Mouse (Mus musculus) G1E (cell line): Measurements from ENCODE around the gene Vsir. TPM values are rescaled to one million over a fixed set of nuclear protein-coding genes. Genes with fewer than 3 reads are reported as not detected.

Experiments
- ATAC-seq: 2 replicates; pipeline ENCODE4 v1.8.0; 2016; ENCODE audit warnings: mild to moderate bottlenecking; ENCODE audit not compliant: insufficient number of reproducible peaks, poor library complexity, low FRiP score, severe bottlenecking; ENCODE audit errors: extremely low read depth
- DNase-seq: peaks from one replicate; pipeline ENCODE4 v3.0.0; 2012; ENCODE audit warnings: low spot score
- H3K27me3 ChIP-seq: 2 replicates; pipeline ENCODE4 v1.6.1; 2012; ENCODE audit warnings: mild to moderate bottlenecking, low read length, inconsistent platforms; ENCODE audit not compliant: insufficient read depth
- H3K36me3 ChIP-seq: replicated peaks from 2 replicates; pipeline ENCODE3; 2012; ENCODE audit warnings: mild to moderate bottlenecking, inconsistent platforms
- H3K4me1 ChIP-seq: 2 replicates; pipeline ENCODE4 v1.6.1; 2012; ENCODE audit warnings: low read depth, low read length, inconsistent platforms, mixed read lengths; ENCODE audit not compliant: insufficient read depth
- H3K4me3 ChIP-seq: 2 replicates; pipeline ENCODE4 v1.5.1; 2012; ENCODE audit warnings: low read depth, mild to moderate bottlenecking, inconsistent platforms, low read length, moderate library complexity, mixed read lengths
- H3K9me3 ChIP-seq: replicated peaks from 2 replicates; pipeline ENCODE4 v1.6.1; 2012; ENCODE audit warnings: inconsistent platforms
- CTCF ChIP-seq: IDR thresholded peaks from 2 replicates; pipeline ENCODE4 v1.5.1; 2012; ENCODE audit warnings: low read depth, low read length, inconsistent platforms, mixed read lengths
- GATA1 ChIP-seq: IDR thresholded peaks from 2 replicates; pipeline ENCODE4 v1.6.1; 2012; ENCODE audit warnings: borderline replicate concordance, low read length, inconsistent platforms, mixed read lengths
- GATA2 ChIP-seq: IDR thresholded peaks from 2 replicates; pipeline ENCODE4 v1.6.1; 2012; ENCODE audit warnings: low read depth, low read length, inconsistent platforms, borderline replicate concordance
- POLR2AphosphoS5 ChIP-seq: IDR thresholded peaks from 2 replicates; pipeline ENCODE4 v1.6.1; 2012; ENCODE audit warnings: low read depth, low read length, inconsistent platforms; ENCODE audit not compliant: insufficient replicate concordance
- TAL1 ChIP-seq: conservative IDR thresholded peaks from 2 replicates; pipeline ENCODE4 v1.6.1; 2012; ENCODE audit warnings: low read depth, low read length, inconsistent platforms, mixed read lengths
- polyA plus RNA-seq: library from polyadenylated mRNA; stranded (reverse); fragments of >175 nt; gene quantifications from 2 replicates; pipeline ENCODE4 v1.2.3, GENCODE M21; 2012
- total RNA-seq, 2 experiments: library from RNA; stranded (forward) in 1 of 2; stranded (reverse) in 1 of 2; fragments of 200-1000 nt in 1 of 2; fragments of >200 nt in 1 of 2; fragmentation: Nextera tagmentation in 1 of 2; gene quantifications; 2 replicates each; pipeline ENCODE4 v1.2.3; 2014 to 2017

Vsir gene
- total and polyA plus RNA-seq, 3 experiments: 0.02 to 3.9 (median 0.11) TPM

DNA sequence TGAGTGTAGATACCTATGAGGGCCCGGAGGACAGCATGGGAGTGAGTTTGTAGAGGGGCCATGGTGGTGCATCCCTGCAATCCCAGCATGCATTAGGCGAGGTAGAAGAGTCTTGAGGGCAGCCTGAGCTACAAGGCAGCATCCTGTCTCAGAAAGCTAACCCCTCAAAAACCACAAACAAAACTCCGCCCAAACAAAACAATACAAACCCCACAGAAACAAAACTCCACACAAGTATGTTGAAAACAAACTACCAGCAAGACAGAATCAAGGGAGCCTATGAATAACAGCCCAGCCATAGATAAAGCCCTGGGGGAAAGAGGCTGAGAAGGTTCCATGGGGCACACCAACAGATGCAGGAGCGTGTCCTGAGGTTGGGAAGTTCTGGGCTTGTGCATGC is 595 bp upstream of the Vsir start:
- no peak overlapping the region for H3K4me3 ChIP-seq
- ATAC-seq (no peak), DNase-seq (no peak)
- H3K27me3 ChIP-seq: no peaks in the 10 kb centered on the region
- no peak for TF ChIP-seq TAL1
- TF ChIP-seq GATA1: no peak
- TF ChIP-seq CTCF: no peak
- no peak for TF ChIP-seq GATA2
- TF ChIP-seq POLR2AphosphoS5: no peak
- no peaks in the 10 kb centered on the region for H3K9me3 ChIP-seq
- peaks cover 19% of the 10 kb centered on the region for H3K4me1 ChIP-seq
- no peaks in the 10 kb centered on the region for H3K36me3 ChIP-seq

DNA sequence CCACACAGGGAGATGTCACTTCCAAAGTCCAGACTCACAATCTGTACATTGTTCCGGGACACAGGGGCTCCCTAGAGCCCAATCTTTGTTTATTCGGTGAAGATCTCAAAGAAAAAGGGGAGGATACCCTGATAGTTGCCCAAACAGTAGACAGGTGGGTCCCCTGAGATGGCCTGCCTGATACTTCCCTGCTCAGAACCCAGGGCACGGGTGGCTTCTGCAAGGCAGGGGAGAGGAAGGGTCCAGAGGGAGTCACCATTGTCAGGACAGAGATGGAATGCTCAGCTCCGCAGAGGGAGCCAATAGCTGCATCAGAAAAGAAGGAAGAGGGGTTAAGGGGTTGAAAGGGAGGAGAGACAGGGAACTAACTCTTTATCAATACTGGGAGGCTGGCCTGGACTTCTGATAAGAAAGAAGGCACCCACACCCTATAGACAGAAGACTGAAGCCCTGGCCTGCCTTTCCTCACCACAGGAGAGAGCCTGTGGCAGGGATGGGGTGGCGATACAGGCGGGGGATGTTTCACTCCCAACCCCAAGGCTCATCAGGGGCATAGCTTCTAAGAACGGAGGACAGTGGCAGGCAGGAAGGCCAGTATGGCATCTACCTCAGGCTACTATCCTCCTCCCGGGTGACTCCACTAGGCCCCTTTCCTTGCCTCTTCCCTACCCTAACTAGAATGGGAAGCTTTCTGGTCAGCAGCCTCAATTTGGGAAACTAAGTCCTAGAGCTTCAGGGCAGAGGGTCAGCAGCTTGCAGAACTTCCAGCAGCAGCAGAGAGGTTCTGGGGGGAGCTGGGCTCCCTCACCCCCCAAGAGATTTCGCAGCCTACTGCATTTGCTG is 1.3 kb downstream of the Vsir start:
- Histone ChIP-seq H3K4me3 (no peak overlapping the region), H3K27me3 (no peaks in the 10 kb centered on the region), H3K36me3 (no peaks in the 10 kb centered on the region), H3K4me1 (peaks cover 19% of the 10 kb centered on the region), H3K9me3 (no peaks in the 10 kb centered on the region)
- no peak for DNase-seq
- ATAC-seq: peak; percentile 22; the same call in 1 of the 2 replicates
- no peak for TF ChIP-seq CTCF
- no peak for TF ChIP-seq POLR2AphosphoS5
- TF ChIP-seq GATA1: no peak
- TF ChIP-seq GATA2: no peak
- TF ChIP-seq TAL1: no peak

DNA sequence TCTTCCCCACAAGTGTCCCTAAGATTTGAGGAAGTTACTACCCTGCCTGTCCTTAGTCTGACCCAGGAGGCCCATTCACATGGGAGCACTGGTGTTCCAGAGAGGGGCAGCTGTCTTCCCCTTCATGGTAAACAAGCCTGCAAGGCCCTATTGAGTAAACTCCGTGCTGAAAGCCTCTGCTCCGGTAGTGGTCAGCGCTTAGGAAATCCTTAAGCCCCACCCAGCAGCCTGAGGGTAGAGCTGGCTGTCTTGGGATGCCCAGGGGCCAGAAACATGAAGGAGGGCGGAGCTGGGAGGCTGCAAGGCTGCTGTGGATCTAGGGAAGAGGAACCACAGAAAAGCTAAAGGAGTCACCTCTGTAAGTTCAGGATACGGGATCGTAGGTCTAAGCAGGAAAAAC is 2.4 kb downstream of the Vsir start:
- ATAC-seq (no peak), DNase-seq (no peak)
- no peaks in the 10 kb centered on the region for H3K27me3 ChIP-seq
- peaks cover 19% of the 10 kb centered on the region for H3K4me1 ChIP-seq
- H3K4me3 ChIP-seq: no peak overlapping the region
- no peaks in the 10 kb centered on the region for H3K9me3 ChIP-seq
- H3K36me3 ChIP-seq: no peaks in the 10 kb centered on the region
- no peak for TF ChIP-seq CTCF
- no peak for TF ChIP-seq POLR2AphosphoS5
- no peak for TF ChIP-seq GATA1
- TF ChIP-seq GATA2: no peak
- TF ChIP-seq TAL1: no peak

DNA sequence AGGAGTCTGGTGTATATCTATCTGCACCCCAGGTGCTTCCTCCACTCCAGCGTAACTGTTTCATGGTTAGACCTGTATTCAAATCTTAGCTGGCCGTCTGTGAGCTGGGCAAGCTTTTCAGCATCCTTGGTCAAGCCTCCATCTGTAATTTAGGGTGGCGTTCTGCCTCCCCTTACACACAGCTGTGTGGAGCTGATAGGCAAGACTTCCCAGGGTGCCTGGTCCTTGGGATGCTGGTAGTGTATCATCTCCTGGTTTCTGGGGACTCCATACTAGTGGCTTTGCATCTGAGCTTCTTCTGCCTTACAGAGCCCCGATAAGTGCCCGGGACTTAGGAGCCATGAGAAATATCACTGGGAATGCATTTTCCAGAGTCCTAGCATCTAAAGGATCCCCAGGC is 3.0 kb downstream of the Vsir start:
- no peaks in the 10 kb centered on the region for H3K36me3 ChIP-seq
- H3K4me3 ChIP-seq: no peak overlapping the region
- no peak for DNase-seq
- peaks cover 19% of the 10 kb centered on the region for H3K4me1 ChIP-seq
- no peak for ATAC-seq
- no peaks in the 10 kb centered on the region for H3K9me3 ChIP-seq
- TF ChIP-seq POLR2AphosphoS5 (no peak), TAL1 (no peak), GATA2 (no peak), CTCF (no peak)
- no peaks in the 10 kb centered on the region for H3K27me3 ChIP-seq

DNA sequence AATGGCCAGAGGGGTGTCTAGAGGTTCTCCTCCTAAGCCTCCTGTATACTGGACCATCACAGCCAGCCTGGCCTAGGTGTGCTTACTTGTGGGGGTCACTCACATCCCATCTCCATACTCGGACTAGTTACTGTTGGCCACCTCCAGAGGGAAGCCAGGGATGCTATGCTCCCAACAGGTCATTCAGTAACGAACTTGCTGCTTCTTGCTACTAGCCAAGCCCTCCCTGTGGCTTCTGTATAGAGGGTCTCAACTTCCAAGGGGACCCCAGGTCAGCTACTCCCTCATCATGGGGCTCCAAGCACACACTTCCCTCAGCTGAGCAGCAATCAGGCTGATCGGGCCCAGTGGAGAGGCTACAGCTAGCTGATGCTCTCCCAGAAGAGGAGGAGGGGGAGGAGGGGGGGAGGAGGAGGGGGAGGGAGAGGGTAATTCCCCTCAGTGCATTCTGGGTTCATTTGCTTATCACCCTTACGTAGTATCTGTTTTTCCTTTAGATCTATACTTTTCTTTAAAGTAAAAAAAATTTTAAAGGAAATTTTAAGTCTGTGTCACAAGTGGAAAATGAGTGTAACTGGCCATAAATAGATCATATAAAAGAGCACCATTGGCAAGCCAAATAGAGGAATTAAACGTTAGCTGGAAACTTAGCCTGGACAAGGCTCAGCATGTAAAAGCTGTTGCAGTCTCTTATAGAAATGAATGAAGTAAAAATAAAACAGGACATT is 3.6 kb downstream of the Vsir start:
- no peak for DNase-seq
- Histone ChIP-seq H3K36me3 (no peaks in the 10 kb centered on the region), H3K9me3 (no peaks in the 10 kb centered on the region), H3K27me3 (no peaks in the 10 kb centered on the region), H3K4me1 (peaks cover 19% of the 10 kb centered on the region), H3K4me3 (no peak overlapping the region; the same call in 1 of the 2 replicates)
- no peak for ATAC-seq
- no peak for TF ChIP-seq CTCF
- no peak for TF ChIP-seq GATA2
- no peak for TF ChIP-seq GATA1
- no peak for TF ChIP-seq TAL1
- no peak for TF ChIP-seq POLR2AphosphoS5

DNA sequence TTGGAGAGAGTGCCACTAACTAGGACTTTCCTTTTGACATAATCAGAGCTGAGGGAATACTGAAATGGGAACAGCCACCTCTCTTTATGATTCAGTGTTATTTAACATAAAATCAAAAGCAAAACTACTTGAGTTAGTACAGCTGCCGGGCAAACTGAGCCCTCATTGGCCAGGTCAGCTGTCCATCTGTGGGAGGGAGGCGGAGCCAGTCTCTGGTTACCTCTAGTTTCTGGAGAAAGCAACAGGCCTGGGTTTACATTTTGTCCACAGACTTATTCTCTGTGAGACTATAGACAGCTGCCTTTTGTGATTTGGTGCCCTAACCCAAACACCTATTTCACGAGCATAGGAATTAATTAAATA is 4.1 kb downstream of the Vsir start:
- Histone ChIP-seq H3K9me3 (no peaks in the 10 kb centered on the region), H3K4me1 (peaks cover 19% of the 10 kb centered on the region), H3K27me3 (no peaks in the 10 kb centered on the region), H3K36me3 (no peaks in the 10 kb centered on the region), H3K4me3 (no peak overlapping the region)
- ATAC-seq (peak; percentile 34; the same call in 1 of the 2 replicates), DNase-seq (peak; percentile 23)
- TF ChIP-seq GATA2 (no peak), POLR2AphosphoS5 (no peak), GATA1 (no peak)
